In the genomic region with DNA sequence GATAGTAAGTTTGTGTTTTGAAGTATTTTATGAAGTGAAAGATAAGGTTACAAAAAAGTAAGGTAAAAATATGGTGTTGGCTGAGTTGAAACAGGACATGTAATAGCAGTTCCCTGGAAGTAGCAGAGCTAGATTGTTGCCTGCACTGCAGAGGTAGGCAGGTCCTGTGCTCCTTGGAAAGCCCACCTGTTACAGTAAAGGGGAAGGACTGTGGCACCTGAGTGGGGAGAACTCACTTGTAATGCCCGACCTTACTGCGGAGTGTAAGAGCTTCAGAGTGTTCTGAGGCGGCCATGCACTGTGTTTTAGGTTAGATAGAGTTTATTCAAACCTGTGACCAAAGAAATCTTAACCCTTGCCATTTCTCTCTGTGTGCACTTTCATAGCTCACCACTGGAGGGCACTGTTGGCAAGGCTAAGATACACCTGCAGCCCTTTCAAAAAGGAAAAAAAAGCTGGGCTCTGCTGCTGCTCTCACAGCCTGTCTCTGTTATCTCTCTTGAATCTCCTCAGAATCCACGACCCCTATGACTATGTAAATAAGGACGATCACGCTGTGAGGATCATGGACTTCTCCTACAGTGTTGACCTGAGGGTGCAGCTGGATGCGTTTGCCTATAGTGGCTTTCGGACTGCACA, we compare ENCODE assay signal across 1 mouse cellular context.
A peak's percentile ranks its signal among the peaks of the same experiment; 100 is the strongest.
TF ChIP-seq lines count a peak whose summit lies in the region.

No protein-coding gene starts in this region.

TF ChIP-seq in CH12.LX, 34 proteins besides CTCF, POLR2A, EP300 and RAD21:
- TF ChIP-seq ZC3H11A (IDR thresholded peaks at IDR 0.05; ENCODE audit: low read depth, low read length) (peak; percentile 67), IRF4 (IDR thresholded peaks at IDR 0.05; ENCODE audit: low read depth, low read length) (no peak), NELFE (IDR thresholded peaks at IDR 0.05; ENCODE audit: low read depth, low read length) (peak; percentile 27; the same call in 1 of the 2 replicates), SMC3 (IDR thresholded peaks at IDR 0.05; ENCODE audit: low read depth, low read length) (peak; percentile 91), ZNF384 (IDR thresholded peaks at IDR 0.05; ENCODE audit: low read depth, low read length) (peak; percentile 95), ETS1 (conservative IDR thresholded peaks at IDR 0.05; ENCODE audit: low read depth, low read length) (no peak), MAFK (IDR thresholded peaks at IDR 0.05; ENCODE audit: insufficient replicate concordance, low read length) (no peak), MXI1 (IDR thresholded peaks at IDR 0.05; ENCODE audit: low read depth, low read length) (no peak), TBP (conservative IDR thresholded peaks at IDR 0.05; ENCODE audit: low read depth, low read length) (no peak)
